Mouse (Mus musculus) limb, embryonic 10.5 days (tissue): ENCODE measurements around the gene Zfp831. TPM values are rescaled to one million over a fixed set of nuclear protein-coding genes. Genes with fewer than 3 reads are reported as not detected.

ENCODE experiments used
- DNase-seq: peaks from one replicate; pipeline ENCODE4 v3.0.0-alpha.2; 2017; ENCODE audit warnings: low spot score
- H3K27ac ChIP-seq: fragments of 300-500 bp; sonication (generic); 2 replicates; pipeline ENCODE4 v1.5.1; 2016; ENCODE audit warnings: mild to moderate bottlenecking
- H3K27me3 ChIP-seq: fragments of 300-500 bp; sonication (generic); 2 replicates; pipeline ENCODE4 v1.6.1; 2016; ENCODE audit warnings: low read depth, mild to moderate bottlenecking; ENCODE audit not compliant: poor library complexity, severe bottlenecking
- H3K36me3 ChIP-seq: fragments of 300-500 bp; sonication (generic); 2 replicates; pipeline ENCODE4 v1.6.1; 2016; ENCODE audit warnings: mild to moderate bottlenecking, moderate library complexity
- H3K4me1 ChIP-seq: fragments of 300-500 bp; sonication (generic); 2 replicates; pipeline ENCODE4 v1.6.1; 2016
- H3K4me3 ChIP-seq: fragments of 300-500 bp; sonication (generic); 2 replicates; pipeline ENCODE4 v1.5.1; 2016; ENCODE audit warnings: mild to moderate bottlenecking, moderate library complexity
- H3K9me3 ChIP-seq: fragments of 300-500 bp; sonication (generic); replicated peaks from 2 replicates; pipeline ENCODE4 v1.6.1; 2016; ENCODE audit warnings: mild to moderate bottlenecking
- WGBS: fragments of 180-500 bp; shearing (Covaris S2); methylation state at CpG from one replicate; pipeline ENCODE4 v1.1.7; 2016; 5-methylcytosine and 5-hydroxymethylcytosine counted together
- polyA plus RNA-seq: library from polyadenylated mRNA; unstranded; fragments of >200 nt; fragmentation: Nextera tagmentation; extraction: Ambion mirVana; gene quantifications from 2 replicates; pipeline ENCODE4 v1.2.1, GENCODE M21; 2016

Gene Zfp831
- polyA plus RNA-seq, 1 experiment from 2014 or later, result not detected

DNA sequence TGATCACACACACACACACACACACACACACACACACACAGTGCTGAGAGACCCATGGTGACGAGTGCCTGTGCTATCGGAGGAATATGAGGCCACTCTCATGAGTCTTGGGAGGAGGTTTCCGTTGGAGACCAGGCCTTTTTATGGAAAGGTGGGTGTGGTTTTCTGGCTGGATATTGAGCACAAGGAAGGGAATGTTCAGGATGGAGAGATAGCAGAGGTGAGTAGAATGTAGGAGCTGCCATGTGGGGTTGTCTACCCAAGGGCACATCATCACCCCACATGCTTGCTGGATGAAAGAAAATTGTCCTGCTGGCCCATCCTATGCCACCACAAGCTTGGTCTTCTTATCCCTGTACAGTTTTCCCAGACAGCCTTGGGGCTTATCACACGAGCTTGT, 16.5 kb downstream of the Zfp831 start:
- H3K36me3 ChIP-seq, result no peaks in the 10 kb centered on the region
- peaks cover 26% of the 10 kb centered on the region for H3K4me1 ChIP-seq
- H3K27me3 ChIP-seq, result no peaks in the 10 kb centered on the region
- 84% methylated on average over 4 of the region's 4 CpGs for WGBS
- DNase-seq, result no peak
- H3K9me3 ChIP-seq, result no peaks in the 10 kb centered on the region
- no peak overlapping the region for H3K4me3 ChIP-seq
- H3K27ac ChIP-seq, result 0 out of 2 replicates have a peak overlapping the region, but pooled peaks have one; percentile 19

DNA sequence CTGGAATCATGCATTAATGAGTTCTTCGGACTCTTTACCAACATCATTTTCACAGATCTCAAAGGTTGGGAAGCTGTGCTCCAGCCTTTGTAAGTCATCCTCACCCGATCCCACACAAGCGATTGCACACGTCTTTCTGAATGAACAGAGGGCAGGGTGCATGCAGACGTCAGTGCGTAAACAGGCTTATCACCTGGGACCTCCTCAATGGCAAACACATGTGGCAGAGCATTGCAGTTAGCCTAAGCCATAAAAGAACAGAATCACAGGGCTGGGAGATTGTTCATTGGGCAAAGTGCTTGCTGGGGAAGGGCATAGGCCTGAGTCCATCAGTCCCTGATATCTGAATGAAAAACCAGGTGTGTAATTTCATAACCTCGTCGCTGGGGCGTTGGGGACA, 17.0 kb downstream of the Zfp831 start:
- 70% methylated on average over 9 of the region's 9 CpGs for WGBS
- Histone ChIP-seq H3K27me3 (no peaks in the 10 kb centered on the region), H3K27ac (0 out of 2 replicates have a peak overlapping the region, but pooled peaks have one; percentile 19)

DNA sequence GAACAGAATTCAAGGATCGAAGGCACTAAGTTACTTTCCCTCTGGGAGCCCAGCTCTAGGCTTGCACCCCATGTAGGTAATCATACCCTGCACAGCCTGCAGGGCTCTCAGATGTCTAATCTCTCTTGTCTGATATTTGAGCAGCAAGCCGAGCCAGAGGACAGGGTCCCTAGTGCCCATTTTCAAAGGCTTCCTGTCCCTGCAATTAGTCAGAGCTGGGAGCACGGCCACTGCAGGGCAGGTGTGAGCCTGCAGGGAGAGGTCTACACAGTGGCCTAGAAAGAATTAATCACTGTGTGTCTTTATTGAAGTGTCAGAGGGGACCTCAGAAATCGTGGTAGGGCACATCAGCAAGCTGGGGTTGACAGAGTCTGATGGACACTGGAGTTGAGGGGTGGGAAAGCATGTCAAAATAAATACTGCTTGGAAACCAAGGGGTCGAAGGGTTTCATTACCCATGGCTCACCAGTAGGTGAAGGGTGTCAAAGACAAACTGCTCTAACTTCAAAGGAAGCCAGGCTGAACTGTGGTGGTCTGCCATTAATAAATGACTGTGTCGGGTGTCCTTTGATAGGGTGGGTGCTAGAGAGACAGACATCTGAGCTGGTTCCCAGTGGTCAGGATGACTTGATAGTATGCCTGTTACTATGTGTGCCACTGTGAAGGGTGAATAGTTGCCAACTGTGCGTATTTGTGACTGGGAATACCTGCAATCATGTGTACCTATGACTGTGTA, 18.3 kb downstream of the Zfp831 start:
- Histone ChIP-seq H3K27ac (no peak overlapping the region), H3K4me1 (peaks cover 35% of the 10 kb centered on the region), H3K9me3 (no peaks in the 10 kb centered on the region), H3K4me3 (no peak overlapping the region), H3K27me3 (no peaks in the 10 kb centered on the region), H3K36me3 (no peaks in the 10 kb centered on the region)
- 15% methylated on average over 7 of the region's 7 CpGs for WGBS
- DNase-seq, result peak; percentile 57

More for the DNA sequence above, 17.0 kb downstream of the Zfp831 start:
- no peaks in the 10 kb centered on the region for H3K9me3 ChIP-seq
- H3K36me3 ChIP-seq, result no peaks in the 10 kb centered on the region
- peaks cover 28% of the 10 kb centered on the region for H3K4me1 ChIP-seq
- DNase-seq, result no peak
- no peak overlapping the region for H3K4me3 ChIP-seq

DNA sequence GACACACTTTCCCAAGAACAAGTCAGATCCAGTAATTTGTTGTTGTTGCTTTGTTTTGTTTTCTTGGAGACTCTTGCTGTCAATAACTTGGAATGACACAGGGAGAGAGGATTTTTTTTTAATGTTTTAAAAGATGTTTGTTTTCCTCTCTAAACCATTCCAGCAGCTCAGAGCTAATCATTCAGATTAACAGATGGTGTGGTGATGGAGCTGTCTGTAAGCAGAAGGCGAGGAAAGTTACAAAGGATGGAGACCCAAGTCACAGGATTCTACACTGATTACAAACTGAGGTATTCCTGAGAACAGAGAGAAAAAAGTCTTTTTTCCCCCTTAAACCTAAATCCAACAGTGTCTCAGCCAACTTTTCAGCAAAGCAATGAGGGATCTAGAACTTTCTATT, 19.3 kb downstream of the Zfp831 start:
- Histone ChIP-seq H3K4me1 (peaks cover 35% of the 10 kb centered on the region), H3K36me3 (no peaks in the 10 kb centered on the region), H3K4me3 (no peak overlapping the region), H3K27me3 (no peaks in the 10 kb centered on the region), H3K27ac (no peak overlapping the region), H3K9me3 (no peaks in the 10 kb centered on the region)
- 68% methylated on average over 1 of the region's 1 CpGs for WGBS
- no peak for DNase-seq

DNA sequence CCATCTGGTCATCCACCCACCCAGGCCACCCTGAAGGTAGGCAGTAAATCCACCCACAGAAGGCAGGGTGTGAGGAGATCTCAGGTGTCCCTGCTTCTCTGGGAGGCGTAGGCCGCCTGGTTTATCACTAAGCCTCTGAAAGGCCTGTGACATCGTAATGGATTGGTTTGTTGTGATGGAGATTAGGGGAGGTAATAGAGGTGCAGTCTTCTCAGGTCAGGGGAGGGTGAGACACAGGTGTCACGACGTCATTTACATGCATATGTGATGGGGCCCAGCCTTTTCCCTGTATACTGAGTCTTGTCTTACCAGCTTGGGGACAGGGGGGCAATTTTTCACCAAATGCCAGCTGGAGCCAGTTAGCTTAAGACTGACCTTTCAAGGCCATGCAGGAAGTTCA, 22.1 kb downstream of the Zfp831 start:
- Histone ChIP-seq H3K9me3 (no peaks in the 10 kb centered on the region), H3K27me3 (peaks cover 4% of the 10 kb centered on the region), H3K27ac (no peak overlapping the region), H3K4me1 (peaks cover 28% of the 10 kb centered on the region), H3K36me3 (no peaks in the 10 kb centered on the region), H3K4me3 (no peak overlapping the region)
- no peak for DNase-seq
- 10% methylated on average over 5 of the region's 5 CpGs for WGBS

DNA sequence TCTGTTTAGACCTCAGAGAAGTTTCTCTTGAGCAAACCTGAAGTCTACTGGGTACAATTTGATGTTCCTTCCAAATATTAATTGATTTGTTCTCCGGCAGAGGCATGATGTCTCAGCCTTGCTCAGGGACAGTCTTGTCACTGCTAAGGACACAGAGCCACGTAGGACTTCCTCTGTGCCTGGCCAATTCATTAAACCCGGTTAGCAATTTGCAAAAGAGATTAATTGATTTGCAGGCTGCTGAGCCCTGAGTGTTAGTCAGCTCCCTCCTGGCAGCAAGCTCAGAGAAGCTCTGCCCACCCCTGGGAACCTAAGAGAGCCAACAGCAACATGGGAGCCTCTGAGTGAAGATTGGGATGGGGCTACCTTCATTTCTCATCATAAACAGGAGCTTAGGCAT, 25.5 kb downstream of the Zfp831 start:
- no peaks in the 10 kb centered on the region for H3K36me3 ChIP-seq
- H3K9me3 ChIP-seq, result no peaks in the 10 kb centered on the region
- WGBS, result 67% methylated on average over 3 of the region's 3 CpGs
- H3K27me3 ChIP-seq, result peaks cover 36% of the 10 kb centered on the region
- no peak overlapping the region for H3K27ac ChIP-seq
- no peak for DNase-seq
- H3K4me1 ChIP-seq, result peaks cover 29% of the 10 kb centered on the region
- H3K4me3 ChIP-seq, result no peak overlapping the region

DNA sequence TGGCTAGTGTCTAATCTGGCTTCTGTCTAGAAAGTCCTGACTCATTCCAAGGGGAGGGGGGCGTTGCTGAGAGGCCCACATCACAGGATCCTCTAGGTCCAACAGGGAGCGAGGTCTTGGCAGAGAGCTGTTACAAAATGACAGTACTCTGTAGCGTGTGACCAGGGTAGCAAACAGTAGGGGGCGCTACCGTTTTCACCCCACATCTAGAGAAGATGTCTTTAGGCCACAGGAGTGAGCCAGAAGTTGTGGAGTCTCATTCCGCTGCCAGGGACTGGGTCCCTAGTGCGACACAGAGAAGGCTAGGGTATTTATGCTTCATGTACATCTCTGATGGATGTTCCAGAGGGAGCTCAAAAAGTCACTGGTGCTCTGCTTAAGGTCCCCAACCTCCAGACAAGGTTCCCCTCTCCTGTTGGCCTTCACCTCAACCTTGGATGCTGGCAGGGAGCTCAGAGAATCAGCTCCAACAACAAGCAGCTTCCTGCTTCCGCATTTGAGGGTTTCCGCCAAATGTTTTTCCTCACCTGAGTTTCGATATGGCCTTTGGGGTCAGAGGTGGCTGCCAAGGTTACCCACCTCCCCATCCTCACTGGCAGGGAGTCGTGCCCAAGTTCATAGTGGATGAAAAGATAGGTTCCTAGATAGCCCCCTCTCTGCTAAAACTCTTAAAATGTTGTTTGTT, 29.3 kb downstream of the Zfp831 start:
- WGBS, result 18% methylated on average over 11 of the region's 11 CpGs
- no peak overlapping the region for H3K27ac ChIP-seq

DNA sequence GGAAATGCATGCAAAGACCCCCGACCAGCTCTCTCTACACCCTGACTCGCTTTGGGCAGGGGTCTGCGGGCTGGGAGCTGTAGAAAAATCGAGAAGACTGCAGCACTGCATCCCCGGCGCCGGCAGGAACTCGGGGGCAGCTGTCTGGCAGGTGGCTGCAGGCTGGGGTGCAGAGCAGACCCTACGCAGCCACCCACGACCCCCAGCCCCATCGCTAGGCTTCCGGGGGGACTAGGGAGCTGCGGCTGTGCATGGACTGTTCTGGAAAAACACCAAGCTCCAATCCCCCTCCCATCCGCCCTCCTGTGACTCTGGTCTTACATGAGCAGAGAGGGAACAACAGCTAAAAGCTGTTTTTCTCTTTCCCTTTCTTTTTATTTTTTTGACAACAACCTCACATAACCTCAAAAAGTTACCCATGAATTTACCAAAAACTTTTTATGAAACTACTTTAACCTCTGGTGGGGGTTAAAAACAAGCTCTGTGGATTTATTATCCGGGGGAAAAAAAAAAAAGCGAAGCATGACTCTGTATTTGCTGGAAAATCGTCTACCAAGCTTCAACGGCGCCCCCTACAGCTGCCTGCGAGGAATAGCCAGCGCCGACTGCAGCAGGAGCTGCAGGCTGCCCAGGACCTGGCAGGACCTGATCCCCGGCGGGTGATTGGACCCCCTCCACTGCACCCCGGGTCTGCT, 30.4 kb downstream of the Zfp831 start:
- Histone ChIP-seq H3K9me3 (no peaks in the 10 kb centered on the region), H3K36me3 (no peaks in the 10 kb centered on the region), H3K27ac (peak overlapping the region; percentile 87), H3K4me3 (peak overlapping the region; percentile 54), H3K27me3 (peaks cover 39% of the 10 kb centered on the region), H3K4me1 (peaks cover 31% of the 10 kb centered on the region)
- under 1% methylated on average over 25 of the region's 25 CpGs for WGBS
- DNase-seq, result peak; percentile 94

More for the DNA sequence above, 29.3 kb downstream of the Zfp831 start:
- Histone ChIP-seq H3K4me1 (peaks cover 31% of the 10 kb centered on the region), H3K4me3 (peak overlapping the region; percentile 54), H3K27me3 (peaks cover 39% of the 10 kb centered on the region), H3K36me3 (no peaks in the 10 kb centered on the region), H3K9me3 (no peaks in the 10 kb centered on the region)
- DNase-seq, result no peak

DNA sequence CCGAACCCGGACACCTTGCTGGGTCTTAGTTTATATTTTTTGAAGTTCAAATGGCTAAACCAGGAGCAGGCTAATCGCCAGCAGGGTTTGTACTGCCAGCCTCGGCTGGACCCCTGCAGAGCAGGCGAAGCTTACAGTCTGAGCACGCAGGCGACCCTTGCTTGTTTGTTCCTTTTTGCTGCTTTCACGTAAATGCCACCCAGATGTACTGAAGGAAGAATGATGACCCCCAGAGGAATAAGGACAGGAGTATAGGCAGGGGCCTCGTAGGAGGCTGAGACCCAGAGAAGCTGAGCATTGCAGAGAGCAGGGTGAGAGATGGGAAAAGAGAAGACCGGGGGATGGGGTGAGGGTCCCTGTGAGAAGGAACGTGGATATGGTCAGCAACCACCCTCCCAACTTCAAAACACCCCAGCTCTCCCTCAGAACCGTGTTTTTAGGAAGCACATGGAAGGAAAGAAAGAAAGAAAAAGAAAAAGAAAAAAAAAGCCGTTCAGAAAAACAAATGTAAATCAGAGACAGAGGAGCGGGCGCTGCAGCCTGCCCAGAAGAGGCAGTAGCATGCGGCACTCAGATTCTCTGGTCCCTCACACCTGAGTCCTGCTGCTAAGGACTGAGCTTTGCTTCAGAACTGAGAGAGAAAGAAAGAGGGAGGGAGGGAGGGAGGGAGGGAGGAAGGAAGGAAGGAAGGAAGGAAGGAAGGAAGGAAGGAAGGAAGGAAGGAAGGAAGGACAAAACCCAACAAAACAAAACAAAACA, 31.1 kb downstream of the Zfp831 start:
- H3K4me3 ChIP-seq, result peak overlapping the region; percentile 54
- no peaks in the 10 kb centered on the region for H3K36me3 ChIP-seq
- no peak for DNase-seq
- peaks cover 31% of the 10 kb centered on the region for H3K4me1 ChIP-seq
- peak overlapping the region; percentile 82 for H3K27ac ChIP-seq
- 3% methylated on average over 16 of the region's 16 CpGs for WGBS
- H3K9me3 ChIP-seq, result no peaks in the 10 kb centered on the region
- peaks cover 39% of the 10 kb centered on the region for H3K27me3 ChIP-seq

DNA sequence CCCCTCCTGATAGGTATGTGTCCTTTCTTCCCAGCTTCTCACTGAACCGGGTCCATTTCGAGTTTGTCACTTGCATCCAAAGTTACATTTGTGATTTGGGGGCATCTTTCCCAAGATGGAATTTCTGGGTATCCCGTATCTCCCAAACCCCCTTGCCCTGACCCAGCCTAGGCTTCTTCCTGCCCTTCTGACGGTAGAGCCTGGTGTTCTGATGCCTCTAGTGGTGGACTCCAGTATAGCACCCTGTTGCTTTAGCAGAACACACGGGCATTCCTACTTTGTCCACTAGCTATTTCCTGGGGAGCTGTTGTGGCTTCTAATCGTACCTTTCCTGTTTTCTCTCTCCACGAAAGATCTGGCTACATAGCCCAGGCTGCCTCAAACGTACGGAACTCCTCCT, 32.3 kb downstream of the Zfp831 start:
- peak overlapping the region; percentile 30 for H3K27ac ChIP-seq
- peak; percentile 82 for DNase-seq
- no peaks in the 10 kb centered on the region for H3K36me3 ChIP-seq
- peaks cover 31% of the 10 kb centered on the region for H3K4me1 ChIP-seq
- no peaks in the 10 kb centered on the region for H3K9me3 ChIP-seq
- H3K27me3 ChIP-seq, result peaks cover 33% of the 10 kb centered on the region
- WGBS, result 17% methylated on average over 9 of the region's 9 CpGs
- no peak overlapping the region for H3K4me3 ChIP-seq

DNA sequence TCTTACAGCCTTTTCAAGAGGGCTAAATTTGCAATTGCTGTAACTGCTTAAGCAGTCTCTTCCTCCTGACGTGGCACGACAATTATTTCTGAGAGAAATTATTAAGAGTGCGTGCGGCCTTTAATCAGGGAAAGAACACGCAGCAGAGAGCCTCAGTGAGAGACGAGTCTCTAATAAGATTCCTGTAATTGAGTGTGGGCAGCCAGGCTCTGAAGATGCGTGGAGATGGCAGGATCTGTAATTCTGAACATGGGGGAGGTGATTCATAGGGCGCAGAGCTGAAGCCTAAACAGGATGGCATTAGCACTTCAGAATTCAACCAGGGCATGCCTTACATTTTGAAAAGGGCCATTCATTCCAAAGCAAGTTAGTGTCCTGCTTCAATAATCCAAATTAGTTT, 58.0 kb downstream of the Zfp831 start:
- WGBS, result 83% methylated on average over 8 of the region's 8 CpGs
- no peak overlapping the region for H3K27ac ChIP-seq
- no peaks in the 10 kb centered on the region for H3K27me3 ChIP-seq
- peak; percentile 8 for DNase-seq
- no peaks in the 10 kb centered on the region for H3K9me3 ChIP-seq
- no peaks in the 10 kb centered on the region for H3K36me3 ChIP-seq
- H3K4me3 ChIP-seq, result no peak overlapping the region
- H3K4me1 ChIP-seq, result no peaks in the 10 kb centered on the region

DNA sequence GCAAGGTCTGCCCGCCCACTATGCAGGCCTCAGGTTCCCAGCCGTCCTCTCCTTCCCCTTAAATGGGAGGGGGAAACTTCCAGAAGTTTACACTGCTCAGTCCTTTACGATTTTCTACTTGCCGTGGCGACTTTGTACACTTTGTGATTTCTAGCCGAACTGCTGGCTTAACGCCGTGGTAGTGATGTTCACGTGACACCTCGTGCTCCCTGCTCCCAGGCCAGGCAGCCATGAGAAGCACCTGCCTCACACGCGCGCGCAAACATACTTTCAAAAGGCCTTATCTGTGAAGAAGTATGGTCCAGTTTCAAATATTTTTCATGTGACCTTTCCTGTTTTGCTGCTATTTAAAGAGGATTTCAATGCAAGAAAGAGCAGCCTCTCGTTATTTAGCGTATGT, 63.8 kb downstream of the Zfp831 start:
- Histone ChIP-seq H3K4me3 (no peak overlapping the region), H3K27ac (no peak overlapping the region), H3K4me1 (no peaks in the 10 kb centered on the region), H3K27me3 (no peaks in the 10 kb centered on the region), H3K9me3 (no peaks in the 10 kb centered on the region), H3K36me3 (no peaks in the 10 kb centered on the region)
- 90% methylated on average over 16 of the region's 16 CpGs for WGBS
- DNase-seq, result peak; percentile 22
